Mouse (Mus musculus) forebrain, embryonic 11.5 days (tissue): ENCODE results near the gene Slc16a8. TPM values are rescaled to one million over a fixed set of nuclear protein-coding genes. Genes with fewer than 3 reads are reported as not detected.

Experiments
- ATAC-seq: fragments of 200-750 bp; cut with Nextera tagmentation; replicated peaks from 2 replicates; pipeline ENCODE4 v1.8.0; 2017; ENCODE audit warnings: moderate TSS enrichment; ENCODE audit not compliant: low FRiP score
- DNase-seq: peaks from one replicate; pipeline ENCODE4 v3.0.0-alpha.2; 2017; ENCODE audit warnings: low spot score
- H3K27ac ChIP-seq: fragments of 300-500 bp; sonication (generic); 2 replicates; pipeline ENCODE4 v1.5.1; 2014; ENCODE audit warnings: low read depth, low read length
- H3K27me3 ChIP-seq: fragments of 300-500 bp; sonication (generic); 2 replicates; pipeline ENCODE4 v1.6.1; 2014; ENCODE audit warnings: mild to moderate bottlenecking, low read length, mixed read lengths; ENCODE audit not compliant: control insufficient read depth, insufficient read depth
- H3K36me3 ChIP-seq: fragments of 300-500 bp; sonication (generic); 2 replicates; pipeline ENCODE4 v1.6.1; 2014; ENCODE audit warnings: mild to moderate bottlenecking, low read length, moderate library complexity, mixed read lengths; ENCODE audit not compliant: control insufficient read depth, insufficient read depth
- H3K4me1 ChIP-seq: fragments of 300-500 bp; sonication (generic); replicated peaks from 2 replicates; pipeline ENCODE4 v1.6.1; 2014; ENCODE audit warnings: low read length, mixed read lengths; ENCODE audit not compliant: control insufficient read depth, insufficient read depth
- H3K4me2 ChIP-seq: fragments of 300-500 bp; sonication (generic); 2 replicates; pipeline ENCODE4 v1.6.1; 2014; ENCODE audit warnings: low read depth, mild to moderate bottlenecking, low read length, moderate library complexity, mixed read lengths; ENCODE audit not compliant: severe bottlenecking
- H3K4me3 ChIP-seq: fragments of 300-500 bp; sonication (generic); 2 replicates; pipeline ENCODE4 v1.5.1; 2014; ENCODE audit warnings: low read depth, low read length
- H3K9ac ChIP-seq: fragments of 300-500 bp; sonication (generic); 2 replicates; pipeline ENCODE4 v1.6.1; 2014; ENCODE audit warnings: low read length
- H3K9me3 ChIP-seq: fragments of 300-500 bp; sonication (generic); 2 replicates; pipeline ENCODE4 v1.6.1; 2016; ENCODE audit warnings: low read length, mixed read lengths; ENCODE audit not compliant: control insufficient read depth
- WGBS: fragments of 180-500 bp; shearing (Covaris S2); extraction: QIAGEN DNeasy Blood & Tissue Kit; methylation state at CpG from one replicate; pipeline ENCODE4 v1.1.7; 2014; 5-methylcytosine and 5-hydroxymethylcytosine counted together
- polyA plus RNA-seq: library from polyadenylated mRNA; unstranded; fragments of >200 nt; fragmentation: Nextera tagmentation; extraction: Ambion mirVana; gene quantifications from 2 replicates; pipeline ENCODE4 v1.2.1, GENCODE M21; 2014

Slc16a8 gene
- 0.16 TPM in 1 of 2 replicates, not detected in the other for polyA plus RNA-seq

DNA sequence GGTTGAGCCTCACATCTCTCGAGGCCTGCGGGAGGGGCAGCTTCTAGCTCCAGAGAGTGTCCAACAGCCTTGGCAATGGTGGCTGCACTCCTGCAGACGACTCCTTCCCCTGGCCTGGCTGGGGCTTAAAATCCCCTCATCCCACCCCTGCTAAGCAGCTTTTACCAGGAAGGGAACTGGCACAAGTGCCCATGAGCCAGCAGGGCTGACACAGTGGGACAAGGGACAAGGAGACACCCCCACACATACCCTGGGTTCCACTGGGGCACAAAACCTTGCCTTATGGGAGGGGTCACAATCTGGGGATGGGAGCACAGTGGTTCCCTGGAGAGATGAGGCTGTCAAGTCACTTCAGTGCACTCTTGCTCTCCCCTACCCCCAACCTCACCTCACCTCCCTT lies at the start of gene Slc16a8:
Gene Slc16a8 (minus strand): TSS at position 101 of the 400 bp plus-strand sequence.
- Histone ChIP-seq H3K27ac (no peak within 1 kb of the TSS), H3K27me3 (peaks cover 28% of the 10 kb centered on the region), H3K4me1 (peaks cover 7% of the 10 kb centered on the region), H3K36me3 (no peaks in the 10 kb centered on the region), H3K9ac (no peak within 1 kb of the TSS), H3K4me2 (no peak within 1 kb of the TSS), H3K9me3 (no peaks in the 10 kb centered on the region), H3K4me3 (no peak within 1 kb of the TSS)
- ATAC-seq (no peak), DNase-seq (no peak)
- WGBS, result 33% methylated on average over 3 of the region's 3 CpGs

DNA sequence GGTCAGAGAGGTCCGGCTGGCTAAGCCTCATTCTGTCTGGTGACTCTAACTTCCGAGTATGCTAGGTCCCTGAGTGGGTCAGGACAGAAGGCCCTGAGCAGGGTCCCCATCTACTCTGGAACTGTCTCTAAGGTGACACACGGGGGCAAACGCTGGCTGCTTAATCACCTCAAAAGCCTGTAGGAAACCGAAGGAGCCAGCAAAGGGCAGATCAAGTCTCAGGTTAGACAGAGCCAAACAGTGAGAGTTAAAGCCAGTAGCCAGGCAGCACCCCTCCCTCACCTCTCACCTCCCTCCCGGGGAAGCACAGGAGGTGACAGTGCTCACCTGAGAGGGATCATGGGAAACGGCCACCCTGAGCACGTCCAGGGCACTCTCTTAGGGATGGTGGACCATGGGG lies 49.2 kb upstream of the Slc16a8 start:
- Histone ChIP-seq H3K9me3 (no peaks in the 10 kb centered on the region), H3K27me3 (no peaks in the 10 kb centered on the region), H3K4me3 (no peak overlapping the region), H3K4me1 (no peaks in the 10 kb centered on the region), H3K27ac (no peak overlapping the region), H3K9ac (no peak overlapping the region), H3K36me3 (no peaks in the 10 kb centered on the region), H3K4me2 (no peak overlapping the region)
- DNase-seq (no peak), ATAC-seq (no peak)
- 88% methylated on average over 8 of the region's 8 CpGs for WGBS

DNA sequence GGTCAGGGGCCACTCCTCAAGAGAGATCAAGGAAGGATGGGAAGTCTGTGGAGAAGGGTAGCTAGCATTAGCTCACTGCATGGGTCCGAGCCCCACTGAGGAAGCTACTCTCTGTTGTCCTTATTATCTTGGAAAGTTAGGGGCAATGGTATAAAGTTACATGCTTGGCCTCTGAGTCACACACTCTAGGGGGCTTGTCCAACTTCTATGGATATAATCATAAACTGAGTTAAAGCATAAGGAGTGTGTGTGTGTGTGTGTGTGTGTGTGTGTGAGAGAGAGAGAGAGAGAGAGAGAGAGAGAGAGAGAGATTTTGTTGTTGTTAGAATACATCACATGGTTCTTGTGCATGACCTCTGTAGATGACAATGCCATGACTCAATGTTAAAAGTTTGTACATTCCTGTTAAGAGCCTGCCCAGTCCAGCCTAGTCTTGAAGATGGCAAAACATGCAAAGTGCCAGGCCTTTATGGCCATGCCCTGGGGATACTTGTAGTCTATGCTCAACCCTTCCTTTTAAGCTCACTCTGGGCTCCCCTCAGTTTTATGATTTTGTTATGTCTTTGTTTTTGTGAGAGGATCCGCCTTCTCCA lies 45.1 kb upstream of the Slc16a8 start:
- Histone ChIP-seq H3K36me3 (no peaks in the 10 kb centered on the region), H3K27me3 (no peaks in the 10 kb centered on the region), H3K27ac (no peak overlapping the region), H3K4me2 (no peak overlapping the region), H3K9me3 (no peaks in the 10 kb centered on the region), H3K4me1 (no peaks in the 10 kb centered on the region), H3K4me3 (no peak overlapping the region), H3K9ac (no peak overlapping the region)
- WGBS, result 79% methylated on average over 2 of the region's 2 CpGs
- DNase-seq (no peak), ATAC-seq (no peak)

DNA sequence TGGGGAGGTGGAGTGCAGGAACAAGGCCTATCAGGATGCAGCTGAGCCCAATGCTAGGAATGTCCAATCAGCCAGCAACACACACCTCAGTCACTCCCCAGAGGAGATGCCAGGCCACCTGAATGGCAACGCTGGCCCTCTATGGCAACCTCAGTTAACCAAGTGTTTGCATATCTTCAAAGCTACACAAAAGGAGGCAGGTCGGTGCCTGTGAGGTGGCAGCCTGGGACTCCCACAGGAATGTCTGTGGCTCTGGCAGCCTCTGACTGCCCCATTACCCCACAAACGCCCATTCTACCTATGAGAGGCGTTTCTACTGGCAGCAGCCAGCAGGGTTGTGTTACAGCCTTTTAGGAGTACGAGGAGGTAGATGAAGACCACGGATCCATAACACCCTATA lies 44.0 kb upstream of the Slc16a8 start:
- no peak for DNase-seq
- 91% methylated on average over 6 of the region's 6 CpGs for WGBS

DNA sequence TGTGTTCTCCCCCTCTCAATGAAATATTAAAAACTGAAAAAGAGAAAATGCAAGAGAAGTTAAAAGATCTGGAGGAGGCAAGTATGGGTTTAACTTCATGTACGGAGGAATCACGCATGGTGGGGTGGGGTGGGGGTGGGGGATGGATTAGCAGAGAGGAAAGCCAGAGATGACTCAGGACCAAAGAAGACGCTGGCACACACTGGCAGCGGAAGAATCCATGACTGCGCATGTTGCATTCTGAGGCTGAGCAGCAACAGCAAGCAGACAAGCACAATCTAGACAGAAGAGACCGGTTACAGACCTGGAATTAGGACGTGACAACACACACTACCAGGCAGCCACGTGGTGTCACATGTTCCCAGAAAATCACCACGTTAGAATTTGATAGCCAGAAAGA lies 38.2 kb upstream of the Slc16a8 start:
- H3K36me3 ChIP-seq, result no peaks in the 10 kb centered on the region
- WGBS, result 92% methylated on average over 9 of the region's 9 CpGs
- no peaks in the 10 kb centered on the region for H3K27me3 ChIP-seq
- no peak overlapping the region for H3K9ac ChIP-seq
- H3K27ac ChIP-seq, result no peak overlapping the region
- H3K4me2 ChIP-seq, result no peak overlapping the region
- no peak for ATAC-seq
- no peaks in the 10 kb centered on the region for H3K9me3 ChIP-seq
- H3K4me1 ChIP-seq, result no peaks in the 10 kb centered on the region
- no peak overlapping the region for H3K4me3 ChIP-seq
- no peak for DNase-seq

More for the DNA sequence above, 44.0 kb upstream of the Slc16a8 start:
- Histone ChIP-seq H3K4me3 (no peak overlapping the region), H3K4me1 (no peaks in the 10 kb centered on the region), H3K27me3 (no peaks in the 10 kb centered on the region), H3K27ac (no peak overlapping the region), H3K9me3 (no peaks in the 10 kb centered on the region), H3K36me3 (no peaks in the 10 kb centered on the region), H3K9ac (no peak overlapping the region), H3K4me2 (no peak overlapping the region)
- no peak for ATAC-seq

DNA sequence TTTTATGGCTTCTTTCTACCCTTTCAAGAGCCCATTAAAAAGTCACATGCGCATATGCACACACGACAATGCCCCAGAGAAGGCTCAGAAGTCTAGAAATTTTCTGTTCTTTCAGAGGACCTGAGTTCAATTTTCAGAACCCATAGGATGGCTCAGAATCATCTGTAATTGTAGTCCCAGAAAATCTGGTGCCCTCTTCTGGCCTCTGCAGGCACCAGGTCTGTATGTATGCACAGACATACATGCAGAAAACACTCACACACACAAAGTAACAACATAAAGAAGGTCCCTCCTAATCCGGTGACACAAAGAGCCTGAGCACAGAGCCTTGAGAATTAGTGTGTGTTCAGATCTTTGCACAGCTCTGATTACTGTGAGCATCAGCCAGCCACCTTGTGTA lies 35.8 kb upstream of the Slc16a8 start:
- Histone ChIP-seq H3K4me1 (no peaks in the 10 kb centered on the region), H3K36me3 (no peaks in the 10 kb centered on the region), H3K9ac (no peak overlapping the region), H3K27me3 (no peaks in the 10 kb centered on the region), H3K9me3 (no peaks in the 10 kb centered on the region), H3K4me2 (no peak overlapping the region), H3K4me3 (no peak overlapping the region), H3K27ac (no peak overlapping the region)
- ATAC-seq (no peak), DNase-seq (no peak)
- 85% methylated on average over 3 of the region's 3 CpGs for WGBS

DNA sequence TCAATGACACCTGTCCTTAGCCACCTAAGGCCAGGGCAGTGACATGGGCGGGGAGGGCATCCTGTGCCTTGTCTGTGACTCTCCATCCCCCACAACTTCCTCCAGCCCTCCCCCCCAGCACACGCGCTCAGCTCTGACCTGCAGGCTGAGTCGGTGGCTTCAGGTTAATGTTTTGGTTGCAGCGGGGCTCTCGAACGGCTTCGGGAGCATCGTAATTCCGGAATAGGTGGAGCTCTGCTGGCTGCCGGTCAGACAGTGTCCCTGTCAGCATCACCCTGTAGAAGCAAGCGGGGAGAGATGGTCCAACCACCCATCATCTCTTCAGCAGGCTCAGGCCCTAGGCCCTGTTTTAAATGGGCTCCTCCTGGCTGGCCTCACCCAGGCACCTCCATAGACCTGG lies 34.9 kb upstream of the Slc16a8 start:
- H3K27ac ChIP-seq, result no peak overlapping the region
- 91% methylated on average over 12 of the region's 12 CpGs for WGBS
- H3K4me3 ChIP-seq, result no peak overlapping the region
- H3K9ac ChIP-seq, result no peak overlapping the region
- no peaks in the 10 kb centered on the region for H3K4me1 ChIP-seq
- no peak overlapping the region for H3K4me2 ChIP-seq
- no peaks in the 10 kb centered on the region for H3K9me3 ChIP-seq
- no peaks in the 10 kb centered on the region for H3K36me3 ChIP-seq
- ATAC-seq, result no peak
- H3K27me3 ChIP-seq, result no peaks in the 10 kb centered on the region
- DNase-seq, result no peak

DNA sequence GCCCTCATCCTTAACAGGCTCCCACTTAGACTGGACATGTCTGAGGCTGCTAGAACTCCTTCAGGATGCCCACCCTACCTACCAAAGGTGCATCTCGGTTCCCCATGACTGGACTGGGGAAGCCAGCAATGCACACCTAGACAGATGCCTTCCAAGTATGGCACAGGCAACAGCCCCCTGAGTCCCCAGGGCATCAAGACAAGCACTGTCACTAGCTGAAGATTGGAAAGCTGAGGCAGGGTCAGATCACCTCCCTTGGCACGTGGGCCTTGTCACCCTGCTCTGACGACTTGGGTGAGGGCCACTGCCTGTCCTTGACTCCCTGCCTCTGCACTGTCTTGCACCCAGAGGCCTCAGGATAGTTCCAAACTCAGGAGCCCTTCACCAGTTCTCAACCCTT lies 33.8 kb upstream of the Slc16a8 start:
- Histone ChIP-seq H3K9ac (no peak overlapping the region), H3K27ac (no peak overlapping the region), H3K27me3 (no peaks in the 10 kb centered on the region), H3K4me2 (no peak overlapping the region), H3K9me3 (no peaks in the 10 kb centered on the region), H3K36me3 (no peaks in the 10 kb centered on the region), H3K4me3 (no peak overlapping the region), H3K4me1 (no peaks in the 10 kb centered on the region)
- DNase-seq (no peak), ATAC-seq (no peak)
- WGBS, result 80% methylated on average over 3 of the region's 3 CpGs

DNA sequence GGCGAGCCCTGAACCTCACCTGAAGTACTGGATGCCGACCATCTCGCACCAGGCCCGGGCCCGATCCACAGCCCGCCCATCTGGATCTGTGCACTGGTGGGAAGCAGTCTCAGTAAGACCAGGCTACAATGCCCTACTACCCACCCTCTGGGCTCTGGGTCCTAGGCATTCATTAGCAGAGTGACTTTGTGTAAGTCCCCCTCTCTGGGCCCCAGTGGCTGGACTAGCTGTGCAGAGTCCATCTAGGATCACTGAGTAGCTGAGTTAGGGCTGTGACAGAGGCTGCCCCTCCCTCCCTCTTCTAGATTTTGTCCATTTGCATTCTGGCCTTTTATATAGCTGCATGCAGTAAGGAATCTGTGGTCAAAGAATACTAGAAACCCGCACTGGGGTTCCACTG lies 32.5 kb upstream of the Slc16a8 start:
- Histone ChIP-seq H3K4me2 (no peak overlapping the region), H3K4me3 (no peak overlapping the region), H3K9ac (no peak overlapping the region), H3K4me1 (no peaks in the 10 kb centered on the region), H3K27ac (no peak overlapping the region), H3K27me3 (no peaks in the 10 kb centered on the region), H3K9me3 (no peaks in the 10 kb centered on the region), H3K36me3 (no peaks in the 10 kb centered on the region)
- no peak for DNase-seq
- ATAC-seq, result no peak
- WGBS, result 88% methylated on average over 7 of the region's 7 CpGs
